Mouse (Mus musculus) testis, adult 2 months (tissue): ENCODE data around the gene Notch4.

Experiments used
- CTCF ChIP-seq: fragments of 200-500 bp; IDR thresholded peaks from 2 replicates; pipeline ENCODE4 v1.5.1; 2012; ENCODE audit warnings: low read depth, mild to moderate bottlenecking, inconsistent platforms, low read length, moderate library complexity; ENCODE audit not compliant: control insufficient read depth, insufficient read depth, insufficient replicate concordance
- POLR2A ChIP-seq: fragments of 200-500 bp; IDR thresholded peaks from 2 replicates; pipeline ENCODE4 v1.6.1; 2012; ENCODE audit warnings: low read depth, mild to moderate bottlenecking, inconsistent platforms, low read length, moderate library complexity; ENCODE audit not compliant: control insufficient read depth

DNA sequence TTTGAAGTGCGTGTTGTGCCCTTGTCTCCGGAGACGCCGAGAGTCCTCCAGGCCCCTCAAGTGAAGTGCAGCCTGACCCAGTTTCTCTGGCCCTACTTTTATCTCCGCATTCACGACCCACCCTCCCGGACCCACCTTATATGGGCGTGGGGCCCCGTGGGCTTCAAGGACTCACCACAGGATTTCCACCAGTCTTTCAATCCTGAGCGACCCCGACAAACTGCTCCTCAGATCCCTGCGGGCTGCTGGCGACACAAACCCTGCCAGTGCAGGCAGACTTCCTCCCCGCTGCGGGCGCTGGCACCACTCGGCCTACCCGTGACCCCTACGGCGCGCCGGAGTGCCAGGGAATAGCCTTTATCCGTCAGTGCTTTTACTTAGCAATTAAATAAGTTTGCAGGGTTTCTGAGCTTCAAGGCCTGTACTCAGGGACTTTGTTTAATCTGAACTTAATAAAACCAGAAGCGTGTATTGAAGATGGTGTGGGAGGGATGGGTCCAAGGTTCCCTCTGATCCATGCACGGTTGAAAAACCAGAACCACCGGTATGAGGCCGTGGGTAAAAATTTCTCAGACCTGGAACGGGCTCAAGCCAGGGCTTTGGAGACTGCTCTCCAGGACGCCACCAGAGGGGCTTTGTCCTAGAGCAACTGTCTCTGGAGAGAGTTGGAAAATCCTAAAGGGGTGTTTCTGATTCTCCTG, 64.0 kb downstream of the Notch4 start, which contains the start of gene Ppt2:
- TF ChIP-seq CTCF (no peak), POLR2A (no peak)
